Mouse (Mus musculus) small intestine, adult 2 months (tissue): Measurements from ENCODE around the gene Tsc22d1.

Experiments used
- CTCF ChIP-seq: fragments of 200-500 bp; IDR thresholded peaks from 2 replicates; pipeline ENCODE4 v1.5.1; 2012; ENCODE audit warnings: low read depth, mild to moderate bottlenecking, control low read depth, inconsistent platforms, low read length, moderate library complexity, mixed read lengths; ENCODE audit not compliant: insufficient replicate concordance, insufficient read length; ENCODE audit errors: extremely low read depth
- POLR2A ChIP-seq: fragments of 200-500 bp; IDR thresholded peaks from 2 replicates; pipeline ENCODE4 v1.6.1; 2012; ENCODE audit warnings: low read depth, mild to moderate bottlenecking, control low read depth, inconsistent platforms, low read length, moderate library complexity

GRCm38 (mm10) chr14:76388025-76388424 lies 26.7 kb upstream of the Tsc22d1 start:
- TF ChIP-seq POLR2A (no peak), CTCF (no peak)
